Mouse (Mus musculus): ENCODE measurements around the gene Grin3a. TPM values are rescaled to one million over a fixed set of nuclear protein-coding genes. Genes with fewer than 3 reads are reported as not detected.

Grin3a gene
- 1 to 10 TPM in 1 of 2 experiments, under 1 TPM in 1; 0.19 to 1.8 TPM for polyA plus RNA-seq (2017; shearing (Covaris generic))

DNA sequence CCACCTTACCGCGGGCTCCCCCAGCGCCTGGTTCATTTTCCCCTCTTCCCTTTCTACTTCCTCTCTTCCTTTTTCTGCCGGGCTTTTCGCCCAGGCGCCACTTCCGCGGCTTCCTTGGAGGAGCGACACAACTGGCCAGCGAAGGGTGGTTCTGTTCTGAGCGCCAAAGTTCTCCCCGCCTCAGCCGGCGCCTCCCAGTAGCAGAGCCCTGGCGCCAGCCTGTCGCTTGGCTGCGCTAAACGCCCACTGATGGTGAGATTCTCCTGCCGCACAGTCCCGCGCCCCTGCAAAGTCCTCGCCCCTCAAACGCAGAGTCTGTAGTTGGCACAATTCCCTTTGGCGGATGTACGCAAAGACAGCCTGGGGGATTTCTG lies at the start of gene Grin3a:
TSS of gene Grin3a (minus strand) at position 133 of the 374 bp plus-strand sequence.

DNA sequence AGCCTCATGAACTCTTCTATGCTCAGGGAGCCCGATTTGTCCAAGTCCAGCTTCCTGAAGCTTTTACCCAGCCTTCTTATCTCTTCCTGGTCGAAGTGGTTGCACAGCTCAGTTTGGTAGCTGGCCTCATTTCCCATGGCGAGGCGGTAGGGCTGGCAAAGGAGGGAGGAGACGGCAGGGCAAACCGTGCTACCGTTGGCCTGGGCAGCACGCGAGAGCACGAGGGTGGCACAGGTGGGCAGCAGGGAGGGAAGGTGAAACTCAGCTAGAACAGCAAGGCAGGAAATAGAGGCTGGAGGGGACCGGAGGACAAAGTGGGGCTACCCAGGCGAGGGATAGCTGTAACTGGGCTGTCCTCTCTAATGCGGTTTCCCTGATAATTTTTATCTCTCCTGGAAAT lies 163.7 kb downstream of the Grin3a start, which contains the start of gene Ppp3r2:
TSS of gene Ppp3r2 (minus strand) at position 213 of the 400 bp plus-strand sequence.

DNA sequence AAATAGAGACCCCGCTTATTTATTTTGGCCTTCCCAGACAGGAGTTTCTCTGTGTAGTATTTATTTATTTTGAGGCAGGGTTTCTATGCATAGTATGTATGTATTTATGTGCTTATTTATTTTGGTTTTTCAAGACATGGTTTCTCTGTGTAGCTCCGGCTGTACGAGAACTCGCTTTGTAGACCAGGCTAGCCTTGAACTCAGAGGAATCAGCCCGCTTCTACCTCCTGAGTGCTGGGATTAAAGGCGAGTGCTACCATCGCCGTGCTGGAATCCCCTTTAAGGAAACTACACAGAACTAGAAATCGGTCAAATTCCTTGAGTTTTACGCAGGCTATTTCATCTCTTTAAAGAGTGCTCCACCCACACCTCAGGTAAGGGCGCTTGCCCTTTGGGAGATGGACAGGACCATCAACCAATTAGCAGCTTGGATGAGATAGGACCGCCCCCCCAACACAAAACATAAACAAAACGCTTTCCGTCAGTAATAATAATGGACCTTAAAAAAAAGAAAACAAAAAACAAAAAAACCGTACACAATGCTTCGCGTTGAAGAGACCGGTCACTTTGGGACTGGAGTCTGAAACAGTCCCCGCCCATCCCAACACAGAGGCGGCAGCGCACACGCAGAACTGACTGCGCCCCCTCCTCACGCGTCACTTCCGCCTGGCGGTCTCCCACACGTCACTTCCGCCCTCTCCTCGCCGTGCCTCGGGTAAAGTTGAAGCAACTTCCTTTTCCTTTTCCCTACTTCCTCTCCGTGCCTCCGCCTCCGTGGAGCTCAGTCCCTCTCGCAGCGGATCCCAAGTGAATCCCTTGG lies 214.0 kb downstream of the Grin3a start, which contains the start of gene Rnf20:
TSS of gene Rnf20 (plus strand) at position 688 of the 820 bp plus-strand sequence.

Other genes starting within 250 kb of the Grin3a start
- gene Tmem246, start 247.9 kb downstream of the Grin3a start, polyA plus RNA-seq (2017; shearing (Covaris generic)), result under 1 TPM in 1 of 2 experiments, not detected in 1; 0.28 TPM
- 10 to 100 TPM; 47.4 to 52.2 TPM for gene Rnf20, start 213.7 kb downstream of the Grin3a start, polyA plus RNA-seq (2017; shearing (Covaris generic))
- under 1 TPM; 0.31 to 0.76 TPM for gene Ppp3r2, start 163.7 kb downstream of the Grin3a start, polyA plus RNA-seq (2017; shearing (Covaris generic))

All from inflammation-experienced regulatory T-cells (primary cell).